Mouse (Mus musculus) embryonic fibroblast, embryonic 13.5 days (primary cell): ENCODE data around the gene Ylpm1.

Source experiments
- CTCF ChIP-seq: IDR thresholded peaks from 2 replicates; pipeline ENCODE4 v1.5.1; 2011; ENCODE audit warnings: mild to moderate bottlenecking, control low read depth, low read length, moderate library complexity, borderline replicate concordance; ENCODE audit not compliant: insufficient read depth
- POLR2A ChIP-seq: IDR thresholded peaks from 2 replicates; pipeline ENCODE4 v1.6.1; 2011; ENCODE audit warnings: low read depth, mild to moderate bottlenecking, control low read depth, low read length, moderate library complexity

DNA sequence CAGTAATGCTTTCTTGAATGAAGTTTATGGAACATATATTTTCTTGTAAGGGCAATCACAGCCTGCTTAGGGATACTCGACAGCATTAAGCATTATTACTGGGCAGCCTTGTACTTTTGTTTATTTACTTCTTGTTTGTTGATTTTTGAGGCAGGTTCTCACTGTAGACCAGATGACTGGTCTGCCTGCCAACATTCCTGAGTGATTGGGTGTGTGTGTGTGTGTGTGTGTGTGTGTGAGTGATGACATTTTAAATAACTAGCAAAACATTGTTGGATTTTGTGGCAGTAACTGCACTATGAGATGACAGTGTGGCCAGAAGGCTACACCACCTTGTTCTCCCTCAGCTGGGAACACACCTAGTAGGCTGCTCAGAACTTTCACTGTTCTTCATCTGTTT, 13.7 kb downstream of the Ylpm1 start:
- TF ChIP-seq POLR2A: no peak
- no peak for TF ChIP-seq CTCF
